In the genomic region with DNA sequence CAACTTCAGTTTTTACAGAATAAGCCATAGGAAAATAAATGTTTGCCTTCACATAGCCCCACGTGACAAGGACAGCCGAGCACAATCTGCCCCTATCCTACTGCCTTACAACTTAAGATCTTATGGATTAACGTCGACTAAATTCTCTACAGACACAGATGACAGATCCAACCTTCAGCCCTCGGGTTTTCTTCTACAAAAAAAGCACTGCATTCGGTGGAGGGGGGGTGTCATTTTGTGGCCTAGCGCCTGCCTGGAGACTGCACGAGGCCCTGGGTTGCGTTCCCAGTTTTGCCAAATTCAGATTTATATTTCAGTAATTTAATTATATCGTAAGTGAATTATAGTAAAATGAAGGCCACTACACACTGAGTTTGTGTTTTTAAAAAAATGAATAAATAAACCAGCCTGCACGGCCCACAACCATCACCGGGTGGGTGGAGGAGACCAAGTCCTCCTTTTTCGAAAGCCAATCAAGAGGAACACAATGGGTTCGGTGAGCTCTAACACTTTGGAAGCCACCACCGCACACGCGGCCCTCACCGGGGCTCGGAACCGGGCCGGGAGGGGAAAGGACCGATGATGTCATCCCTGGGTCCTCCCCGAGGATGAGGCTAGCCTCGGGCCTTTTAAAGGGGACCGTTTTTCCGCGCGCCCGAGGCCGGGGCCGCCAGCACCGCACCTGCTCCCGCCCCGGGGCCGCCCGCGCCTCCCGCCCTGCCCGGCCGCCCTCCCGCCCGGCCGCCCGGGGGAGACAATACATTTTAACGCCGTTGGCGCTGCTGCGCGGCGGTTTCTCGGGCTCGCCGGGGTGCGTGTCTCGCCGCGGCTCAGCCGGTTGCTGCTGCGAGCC, we compare ENCODE assay signal across 8 mouse cellular contexts. TPM values are rescaled to one million over a fixed set of nuclear protein-coding genes. Genes with fewer than 3 reads are reported as not detected.
DNase-seq lines count a peak whose midpoint lies in the region; ATAC-seq and TF ChIP-seq lines count a peak whose summit lies in the region.

No protein-coding gene starts in this region.

- intact Hi-C loops in heart, postnatal 14 days (cut with DNase I): no loop called here

- peak overlapping the region; percentile 99 for H3K9ac ChIP-seq in forebrain, embryonic 13.5 days
- peak overlapping the region; percentile 87 for H3K9ac ChIP-seq in liver, embryonic 15.5 days
- peak overlapping the region; percentile 89 for H3K9ac ChIP-seq in stomach, embryonic 14.5 days (replicated peaks; ENCODE audit: low read depth, low read length)

- under 1% methylated on average over 43 of the region's 59 CpGs for WGBS in forebrain, embryonic 13.5 days
- whole genome bisulfite sequencing in liver, embryonic 15.5 days (ENCODE audit: insufficient replicate concordance): under 1% methylated on average over 59 of the region's 59 CpGs
- under 1% methylated on average over 49 of the region's 59 CpGs for whole genome bisulfite sequencing in stomach, embryonic 14.5 days

- ATAC-seq in cerebellum, adult (ENCODE audit: insufficient number of reproducible peaks, low FRiP score, low TSS enrichment): peak; percentile 73
- peak; percentile 76 for ATAC-seq in forebrain, embryonic 13.5 days
- peak; percentile 83 for ATAC-seq in liver, embryonic 15.5 days (ENCODE audit: insufficient read depth)
- ATAC-seq in stomach, embryonic 14.5 days (ENCODE audit: insufficient number of reproducible peaks, insufficient read depth, low FRiP score, low read depth): peak; percentile 76

- TF ChIP-seq CTCF in E14TG2a.4 (conservative IDR thresholded peaks at IDR 0.05; ENCODE audit: low read length): no peak

- no peaks in the 10 kb centered on the region for H3K27me3 ChIP-seq in E14TG2a.4 (ENCODE audit: insufficient read depth, low read length)
- no peaks in the 10 kb centered on the region for H3K27me3 ChIP-seq in forebrain, embryonic 13.5 days
- H3K27me3 ChIP-seq in liver, embryonic 15.5 days: 0 out of 2 replicates have a peak, but pooled peaks cover 5% of the 10 kb centered on the region
- no peaks in the 10 kb centered on the region for H3K27me3 ChIP-seq in stomach, embryonic 14.5 days (ENCODE audit: control insufficient read depth, insufficient read depth, low read length)

- H3K27ac ChIP-seq in forebrain, embryonic 13.5 days: peak overlapping the region; percentile 95
- H3K27ac ChIP-seq in liver, embryonic 15.5 days (replicated peaks): peak overlapping the region; percentile 82
- H3K27ac ChIP-seq in stomach, embryonic 14.5 days (ENCODE audit: low read length): peak overlapping the region; percentile 85

- peaks cover 19% of the 10 kb centered on the region; the same call in 1 of the 2 replicates for H3K36me3 ChIP-seq in E14TG2a.4 (ENCODE audit: insufficient read depth, low read length)
- no peaks in the 10 kb centered on the region for H3K36me3 ChIP-seq in forebrain, embryonic 13.5 days (ENCODE audit: poor library complexity, severe bottlenecking)
- H3K36me3 ChIP-seq in liver, embryonic 15.5 days (replicated peaks): no peaks in the 10 kb centered on the region; the same call in 1 of the 2 replicates
- no peaks in the 10 kb centered on the region for H3K36me3 ChIP-seq in stomach, embryonic 14.5 days (ENCODE audit: control insufficient read depth, insufficient read depth, low read length)

- peaks cover 66% of the 10 kb centered on the region for H3K4me1 ChIP-seq in E14TG2a.4 (replicated peaks; ENCODE audit: low read depth, low read length)
- H3K4me1 ChIP-seq in forebrain, embryonic 13.5 days: peaks cover 32% of the 10 kb centered on the region
- peaks cover 35% of the 10 kb centered on the region for H3K4me1 ChIP-seq in liver, embryonic 15.5 days (replicated peaks)
- H3K4me1 ChIP-seq in stomach, embryonic 14.5 days (ENCODE audit: control insufficient read depth, insufficient read depth, low read length): peaks cover 12% of the 10 kb centered on the region; the same call in 1 of the 2 replicates

- H3K9me3 ChIP-seq in E14TG2a.4 (ENCODE audit: low read length): no peaks in the 10 kb centered on the region
- H3K9me3 ChIP-seq in forebrain, embryonic 13.5 days (replicated peaks): no peaks in the 10 kb centered on the region
- no peaks in the 10 kb centered on the region for H3K9me3 ChIP-seq in liver, embryonic 15.5 days (replicated peaks)
- no peaks in the 10 kb centered on the region for H3K9me3 ChIP-seq in stomach, embryonic 14.5 days (ENCODE audit: control insufficient read depth, low read depth, low read length)

- peak overlapping the region; percentile 87 for H3K4me3 ChIP-seq in E14TG2a.4 (replicated peaks; ENCODE audit: low read length)
- H3K4me3 ChIP-seq in forebrain, embryonic 13.5 days: peak overlapping the region; percentile 85
- peak overlapping the region; percentile 85 for H3K4me3 ChIP-seq in liver, embryonic 15.5 days (replicated peaks)
- peak overlapping the region; percentile 63 for H3K4me3 ChIP-seq in stomach, embryonic 14.5 days (ENCODE audit: low read depth, low read length)

- peak overlapping the region; percentile 67 for H3K4me2 ChIP-seq in forebrain, embryonic 13.5 days
- H3K4me2 ChIP-seq in liver, embryonic 15.5 days: peak overlapping the region; percentile 82
- H3K4me2 ChIP-seq in stomach, embryonic 14.5 days (replicated peaks; ENCODE audit: low read depth, low read length): peak overlapping the region; percentile 60

- DNase-seq in heart, postnatal 14 days: peak; percentile 52 to 62
- DNase-seq in kidney, postnatal 4 days: peak; percentile 53 to 69
- DNase-seq in neural tube, embryonic 10.5 days (ENCODE audit: extremely low spot score, low spot score): peak; percentile 64

RNA-seq across cellular contexts. Expression of gene Myef2, which starts 0.6 kb away (rescaled TPM):
- polyA plus RNA-seq in forebrain, embryonic 13.5 days (2015; fragmentation: Nextera tagmentation; extraction: Ambion mirVana): 270 and 293 TPM in 2 replicates
- 10 to 100 TPM; 11.3 to 12.2 TPM for total RNA-seq in heart, postnatal 14 days (2021)
- 19.5 and 21.7 TPM in 2 replicates for polyA plus RNA-seq in liver, embryonic 15.5 days (2015; fragmentation: Nextera tagmentation; extraction: Ambion mirVana)
- 123 and 126 TPM in 2 replicates for polyA plus RNA-seq in stomach, embryonic 14.5 days (2014; fragmentation: Nextera tagmentation; extraction: Ambion mirVana)

RNA-seq across cellular contexts. Expression of gene Ctxn2, which starts 13.6 kb away (rescaled TPM):
- 0.87 and 1.2 TPM in 2 replicates for polyA plus RNA-seq in forebrain, embryonic 13.5 days (2015; fragmentation: Nextera tagmentation; extraction: Ambion mirVana)
- total RNA-seq in heart, postnatal 14 days (2021): not detected
- polyA plus RNA-seq in liver, embryonic 15.5 days (2015; fragmentation: Nextera tagmentation; extraction: Ambion mirVana): not detected in 2 replicates
- not detected in 2 replicates for polyA plus RNA-seq in stomach, embryonic 14.5 days (2014; fragmentation: Nextera tagmentation; extraction: Ambion mirVana)

RNA-seq across cellular contexts. Expression of gene Slc12a1, which starts 29.5 kb away (rescaled TPM):
- polyA plus RNA-seq in forebrain, embryonic 13.5 days (2015; fragmentation: Nextera tagmentation; extraction: Ambion mirVana): not detected in 2 replicates
- not detected for total RNA-seq in heart, postnatal 14 days (2021)
- not detected in 2 replicates for polyA plus RNA-seq in liver, embryonic 15.5 days (2015; fragmentation: Nextera tagmentation; extraction: Ambion mirVana)
- polyA plus RNA-seq in stomach, embryonic 14.5 days (2014; fragmentation: Nextera tagmentation; extraction: Ambion mirVana): not detected in 2 replicates

RNA-seq across cellular contexts. Expression of gene Slc24a5, which starts 54.9 kb away (rescaled TPM):
- 4.6 and 5.1 TPM in 2 replicates for polyA plus RNA-seq in forebrain, embryonic 13.5 days (2015; fragmentation: Nextera tagmentation; extraction: Ambion mirVana)
- 1 to 10 TPM in 1 of 2 experiments, under 1 TPM in 1; 0.90 to 1.4 TPM for total RNA-seq in heart, postnatal 14 days (2021)
- polyA plus RNA-seq in liver, embryonic 15.5 days (2015; fragmentation: Nextera tagmentation; extraction: Ambion mirVana): 4.6 and 5.5 TPM in 2 replicates
- polyA plus RNA-seq in stomach, embryonic 14.5 days (2014; fragmentation: Nextera tagmentation; extraction: Ambion mirVana): 3.5 and 4.8 TPM in 2 replicates

Comparison
In these comparisons a context has a peak if more than half of its experiments do, and no peak if none do; other contexts are left out.
1. Peak in every context shown above with its lines: DNase-seq, ATAC-seq, H3K4me3 ChIP-seq and H3K27ac ChIP-seq.